Mouse (Mus musculus) cerebellum, adult 2 months (tissue): ENCODE data around the gene Fam71e1. TPM values are rescaled to one million over a fixed set of nuclear protein-coding genes. Genes with fewer than 3 reads are reported as not detected.

Experiments
- DNase-seq, 2 experiments: peaks; one replicate each; pipeline ENCODE4 v3.0.0; 2021
- H3K27ac ChIP-seq: fragments of 200-500 bp; 2 replicates; pipeline ENCODE4 v1.5.1; 2012; ENCODE audit warnings: low read length, control low read depth, inconsistent platforms; ENCODE audit not compliant: insufficient read depth
- H3K27me3 ChIP-seq: fragments of 200-500 bp; 2 replicates; pipeline ENCODE4 v1.6.1; 2012; ENCODE audit warnings: inconsistent platforms, mild to moderate bottlenecking, low read length, moderate library complexity; ENCODE audit not compliant: control insufficient read depth, insufficient read depth
- H3K4me1 ChIP-seq: fragments of 200-500 bp; 2 replicates; pipeline ENCODE4 v1.6.1; 2011; ENCODE audit warnings: low read length; ENCODE audit not compliant: control insufficient read depth, insufficient read depth
- H3K4me3 ChIP-seq: fragments of 200-500 bp; replicated peaks from 2 replicates; pipeline ENCODE3; 2011; ENCODE audit warnings: mild to moderate bottlenecking, low read depth, low read length, control low read depth; ENCODE audit not compliant: insufficient read depth
- CTCF ChIP-seq: fragments of 200-500 bp; IDR thresholded peaks from 2 replicates; pipeline ENCODE4 v1.5.1; 2011; ENCODE audit warnings: low read depth, mild to moderate bottlenecking, control low read depth, low read length, moderate library complexity, borderline replicate concordance; ENCODE audit not compliant: insufficient read depth
- POLR2A ChIP-seq: fragments of 200-500 bp; IDR thresholded peaks from 2 replicates; pipeline ENCODE4 v1.6.1; 2011; ENCODE audit warnings: low read length, control low read depth, borderline replicate concordance; ENCODE audit not compliant: insufficient read depth
- whole genome bisulfite sequencing: fragments of 180-500 bp; shearing (Covaris S2); methylation state at CpG from one replicate; pipeline ENCODE4 v1.1.7; 2018; 5-methylcytosine and 5-hydroxymethylcytosine counted together
- polyA plus RNA-seq: library from polyadenylated mRNA; depleted of rRNA; stranded (reverse); fragments of >200 nt; gene quantifications from 2 replicates; pipeline ENCODE4 v1.2.3, GENCODE M21; 2012

Gene Fam71e1
- polyA plus RNA-seq, 1 experiment = 32.6 TPM

DNA sequence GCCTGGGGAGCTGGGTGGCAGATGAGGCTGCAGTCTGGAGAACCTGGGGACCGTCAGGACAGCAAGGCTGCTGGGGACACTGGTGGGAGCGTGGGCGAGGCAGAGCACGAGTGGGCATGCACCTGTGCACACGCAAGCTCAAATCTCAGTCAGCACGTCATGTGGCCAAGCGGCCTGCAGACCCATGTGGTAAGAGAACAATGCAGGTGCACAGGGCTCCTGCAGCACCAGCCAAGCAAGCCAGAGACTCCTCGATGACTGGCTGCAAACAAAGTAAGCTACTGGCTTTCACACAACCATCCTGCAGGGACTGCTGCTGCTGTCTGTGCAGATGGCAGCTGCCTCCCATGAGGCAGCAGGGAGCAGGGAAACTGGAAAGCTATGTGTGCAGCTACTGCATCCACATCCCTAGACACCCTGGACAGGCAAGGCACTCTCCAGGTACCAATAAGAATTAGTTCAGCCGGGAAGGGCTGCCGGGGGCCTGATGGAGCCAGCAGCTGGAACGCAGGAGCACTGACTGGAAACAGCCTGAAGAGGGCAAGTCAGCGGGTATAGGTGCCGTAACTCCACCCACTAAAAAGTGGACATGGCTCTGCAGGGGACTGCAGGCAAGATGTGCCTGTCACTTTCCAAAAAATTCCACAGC lies 9.3 kb upstream of the Fam71e1 start:
- Histone ChIP-seq H3K27me3 (no peaks in the 10 kb centered on the region), H3K4me3 (no peak overlapping the region), H3K4me1 (no peaks in the 10 kb centered on the region), H3K27ac (no peak overlapping the region)
- peak in 1 of 2 experiments; percentile 20 for DNase-seq
- no peak for TF ChIP-seq CTCF
- no peak for TF ChIP-seq POLR2A
- 45% methylated on average over 13 of the region's 13 CpGs for WGBS

DNA sequence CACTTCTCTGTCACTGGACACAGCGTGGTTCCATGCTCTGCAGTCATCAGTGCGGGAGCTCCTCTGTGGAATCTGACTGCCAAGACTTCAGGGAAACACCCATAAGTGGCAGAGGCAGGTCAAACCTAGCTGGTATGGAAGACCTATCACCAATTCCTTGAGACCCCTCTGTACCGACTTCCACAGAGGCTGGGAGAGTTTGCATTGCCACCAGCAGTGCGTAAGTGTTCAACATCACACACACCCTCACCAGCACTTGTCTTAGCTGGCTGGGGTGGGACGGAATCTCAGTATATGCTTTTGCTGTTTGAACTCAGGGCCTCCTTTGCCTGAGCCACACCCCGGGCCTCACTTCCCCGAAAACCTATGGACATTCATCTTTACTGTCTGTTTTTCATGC lies 8.4 kb upstream of the Fam71e1 start:
- TF ChIP-seq POLR2A = no peak
- TF ChIP-seq CTCF = no peak
- no peak overlapping the region for H3K4me3 ChIP-seq
- no peak overlapping the region for H3K27ac ChIP-seq
- no peaks in the 10 kb centered on the region for H3K4me1 ChIP-seq
- 80% methylated on average over 7 of the region's 7 CpGs for WGBS
- peak in 1 of 2 experiments; percentile 13 for DNase-seq
- no peaks in the 10 kb centered on the region for H3K27me3 ChIP-seq

DNA sequence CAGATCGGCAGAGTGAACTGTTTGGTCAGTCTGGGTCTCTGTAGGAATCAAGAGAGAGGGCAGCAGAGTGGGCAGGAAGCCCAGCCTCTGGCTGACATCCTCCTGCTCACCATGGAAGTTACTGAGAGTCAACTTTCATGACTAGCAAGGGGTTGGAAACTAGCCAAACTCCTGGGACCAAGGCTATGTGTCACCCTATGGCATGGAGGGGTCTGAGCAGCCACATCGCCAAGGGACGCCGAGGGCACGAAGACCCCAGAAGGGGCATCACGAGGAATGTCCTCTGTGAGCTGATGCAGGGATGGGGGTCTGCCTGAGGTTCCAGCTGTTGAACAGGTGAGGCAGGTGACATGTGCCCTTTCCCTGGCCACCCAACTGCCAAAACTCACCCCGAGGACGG lies 7.8 kb upstream of the Fam71e1 start:
- TF ChIP-seq POLR2A = no peak
- no peak for TF ChIP-seq CTCF
- H3K27ac ChIP-seq = no peak overlapping the region
- H3K27me3 ChIP-seq = no peaks in the 10 kb centered on the region
- H3K4me3 ChIP-seq = no peak overlapping the region
- peak in 1 of 2 experiments; percentile 21 for DNase-seq
- 72% methylated on average over 8 of the region's 8 CpGs for WGBS
- 0 out of 2 replicates have a peak, but pooled peaks cover 3% of the 10 kb centered on the region for H3K4me1 ChIP-seq

- H3K4me3 ChIP-seq = no peak overlapping the region
- peaks cover 10% of the 10 kb centered on the region for H3K4me1 ChIP-seq
- peak in 1 of 2 experiments; percentile 16 for DNase-seq
- H3K27ac ChIP-seq = no peak overlapping the region
- 56% methylated on average over 4 of the region's 4 CpGs for WGBS
- TF ChIP-seq CTCF = no peak
- TF ChIP-seq POLR2A = no peak
- no peaks in the 10 kb centered on the region for H3K27me3 ChIP-seq
These were observed 6.1 kb upstream of the Fam71e1 start for GRCm38 (mm10) chr7:44490281-44490680.

DNA sequence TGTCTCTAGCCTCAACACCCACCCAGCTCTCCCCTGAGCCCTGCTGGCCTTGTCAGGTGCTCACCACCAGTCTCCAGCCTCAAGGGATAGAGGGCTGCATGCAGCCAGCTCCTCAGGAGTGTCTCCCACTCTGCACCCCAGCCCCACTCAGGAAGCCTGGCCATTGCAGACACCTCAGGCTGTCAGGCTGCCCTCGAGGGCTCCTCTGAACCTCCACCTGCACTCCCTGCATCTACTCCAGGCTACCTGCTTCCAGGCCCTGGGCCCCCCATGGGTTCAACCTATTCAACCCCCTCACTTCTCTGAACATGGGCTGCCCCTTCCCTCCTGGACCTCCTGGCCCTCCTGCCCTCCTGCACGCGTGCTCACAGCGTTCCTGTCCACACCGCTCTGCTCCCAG lies 5.0 kb upstream of the Fam71e1 start:
- no peak for DNase-seq
- WGBS = 92% methylated on average over 5 of the region's 5 CpGs
- no peak overlapping the region for H3K4me3 ChIP-seq
- TF ChIP-seq POLR2A (no peak), CTCF (no peak)
- no peaks in the 10 kb centered on the region for H3K27me3 ChIP-seq
- H3K27ac ChIP-seq = no peak overlapping the region
- H3K4me1 ChIP-seq = peaks cover 13% of the 10 kb centered on the region

- TF ChIP-seq POLR2A (no peak), CTCF (no peak)
- Histone ChIP-seq H3K27me3 (no peaks in the 10 kb centered on the region), H3K27ac (no peak overlapping the region), H3K4me1 (peaks cover 13% of the 10 kb centered on the region), H3K4me3 (no peak overlapping the region)
- peak in 1 of 2 experiments; percentile 10 for DNase-seq
- WGBS = 94% methylated on average over 21 of the region's 21 CpGs
These were observed 4.1 kb upstream of the Fam71e1 start for GRCm38 (mm10) chr7:44492166-44492826.

DNA sequence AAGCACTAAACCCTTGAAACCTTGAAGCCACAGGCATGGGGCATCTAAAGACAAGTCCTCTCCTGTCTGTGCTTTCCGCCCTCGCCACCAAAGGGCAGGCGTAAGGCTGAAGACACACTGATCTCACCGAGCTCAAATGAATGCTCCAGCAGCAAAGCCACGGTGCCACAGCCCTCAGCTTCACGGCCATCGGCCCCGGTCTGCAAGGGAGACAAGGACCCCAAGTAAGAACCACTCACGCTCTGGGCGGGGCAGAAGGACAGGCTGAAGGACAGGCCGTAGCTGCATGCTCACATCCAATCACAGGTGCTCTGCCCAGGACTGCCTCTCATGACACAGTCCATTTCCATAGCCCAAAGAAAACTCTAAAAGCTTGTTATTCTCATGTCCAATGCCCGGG lies 1.7 kb upstream of the Fam71e1 start:
- 90% methylated on average over 12 of the region's 12 CpGs for WGBS
- DNase-seq = peak in 1 of 2 experiments; percentile 20
- H3K4me1 ChIP-seq = peaks cover 13% of the 10 kb centered on the region
- TF ChIP-seq CTCF = no peak
- no peak for TF ChIP-seq POLR2A
- no peaks in the 10 kb centered on the region for H3K27me3 ChIP-seq
- no peak overlapping the region for H3K4me3 ChIP-seq
- H3K27ac ChIP-seq = no peak overlapping the region

- no peak overlapping the region for H3K27ac ChIP-seq
These were observed 1.3 kb upstream of the Fam71e1 start for GRCm38 (mm10) chr7:44495086-44495485.

More at GRCm38 (mm10) chr7:44495086-44495485, 1.3 kb upstream of the Fam71e1 start:
- H3K27me3 ChIP-seq = no peaks in the 10 kb centered on the region
- 57% methylated on average over 7 of the region's 7 CpGs for WGBS
- TF ChIP-seq POLR2A (no peak), CTCF (no peak)
- peak overlapping the region; percentile 96 for H3K4me3 ChIP-seq
- DNase-seq = peak in 1 of 2 experiments; percentile 19
- peaks cover 13% of the 10 kb centered on the region for H3K4me1 ChIP-seq
